Mouse (Mus musculus): ENCODE measurements around the gene Tmigd3. TPM values are rescaled to one million over a fixed set of nuclear protein-coding genes. Genes with fewer than 3 reads are reported as not detected.

Tmigd3 gene
- polyA plus RNA-seq, 1 experiment from 2014 or later = not detected

GRCm38 (mm10) chr3:105929821-105930220, 59.1 kb downstream of the Tmigd3 start:
- Histone ChIP-seq H3K4me2 (replicated peaks) (no peak overlapping the region), H3K36me3 (no peaks in the 10 kb centered on the region), H3K27ac (no peak overlapping the region), H3K27me3 (replicated peaks) (no peaks in the 10 kb centered on the region), H3K4me3 (no peak overlapping the region), H3K9ac (no peak overlapping the region), H3K9me3 (no peaks in the 10 kb centered on the region), H3K4me1 (no peaks in the 10 kb centered on the region)
- ATAC-seq (ENCODE audit: low FRiP score, low read depth) = no peak
- WGBS = 87% methylated on average over 7 of the region's 7 CpGs

- Histone ChIP-seq H3K27ac (no peak overlapping the region), H3K9me3 (no peaks in the 10 kb centered on the region), H3K4me3 (no peak overlapping the region), H3K9ac (no peak overlapping the region), H3K27me3 (replicated peaks) (no peaks in the 10 kb centered on the region), H3K36me3 (no peaks in the 10 kb centered on the region), H3K4me1 (no peaks in the 10 kb centered on the region), H3K4me2 (replicated peaks) (no peak overlapping the region)
- ATAC-seq (ENCODE audit: low FRiP score, low read depth) = no peak
- WGBS = 89% methylated on average over 2 of the region's 2 CpGs
Observed at GRCm38 (mm10) chr3:105931095-105931494, 60.4 kb downstream of the Tmigd3 start.

- no peak within 1 kb of the TSS for H3K4me3 ChIP-seq
- H3K4me1 ChIP-seq = no peaks in the 10 kb centered on the region
- no peaks in the 10 kb centered on the region for H3K9me3 ChIP-seq
- H3K4me2 ChIP-seq (replicated peaks) = no peak within 1 kb of the TSS
- no peaks in the 10 kb centered on the region for H3K36me3 ChIP-seq
- no peaks in the 10 kb centered on the region for H3K27me3 ChIP-seq (replicated peaks)
- no peak for ATAC-seq (ENCODE audit: low FRiP score, low read depth)
- no peak within 1 kb of the TSS for H3K9ac ChIP-seq
- H3K27ac ChIP-seq = no peak within 1 kb of the TSS
- WGBS = 85% methylated on average over 8 of the region's 8 CpGs
Observed at GRCm38 (mm10) chr3:105932240-105933071, 61.8 kb downstream of the Tmigd3 start, which contains the start of gene I830077J02Rik. Gene I830077J02Rik (minus strand): TSS chr3:105932664.

- Histone ChIP-seq H3K9me3 (no peaks in the 10 kb centered on the region), H3K9ac (no peak overlapping the region), H3K4me1 (no peaks in the 10 kb centered on the region), H3K27me3 (replicated peaks) (no peaks in the 10 kb centered on the region), H3K36me3 (peaks cover 4% of the 10 kb centered on the region; the same call in 1 of the 2 replicates), H3K4me2 (replicated peaks) (no peak overlapping the region), H3K4me3 (no peak overlapping the region), H3K27ac (no peak overlapping the region)
- 95% methylated on average over 6 of the region's 6 CpGs for WGBS
- ATAC-seq (ENCODE audit: low FRiP score, low read depth) = no peak
Observed at GRCm38 (mm10) chr3:105933926-105934325, 63.2 kb downstream of the Tmigd3 start.

GRCm38 (mm10) chr3:105935033-105935432, 64.3 kb downstream of the Tmigd3 start:
- WGBS = 91% methylated on average over 5 of the region's 5 CpGs
- H3K27me3 ChIP-seq (replicated peaks) = no peaks in the 10 kb centered on the region
- H3K4me1 ChIP-seq = no peaks in the 10 kb centered on the region
- H3K9me3 ChIP-seq = no peaks in the 10 kb centered on the region
- H3K27ac ChIP-seq = no peak overlapping the region
- no peak overlapping the region for H3K4me3 ChIP-seq
- no peak overlapping the region for H3K9ac ChIP-seq
- no peak overlapping the region for H3K4me2 ChIP-seq (replicated peaks)
- no peak for ATAC-seq (ENCODE audit: low FRiP score, low read depth)
- H3K36me3 ChIP-seq = peaks cover 8% of the 10 kb centered on the region; the same call in 1 of the 2 replicates

- no peak for ATAC-seq (ENCODE audit: low FRiP score, low read depth)
- H3K36me3 ChIP-seq = peaks cover 17% of the 10 kb centered on the region
- H3K4me1 ChIP-seq = no peaks in the 10 kb centered on the region
- H3K4me2 ChIP-seq (replicated peaks) = no peak overlapping the region
- H3K9ac ChIP-seq = no peak overlapping the region
- H3K27ac ChIP-seq = no peak overlapping the region
- H3K9me3 ChIP-seq = no peaks in the 10 kb centered on the region
- H3K27me3 ChIP-seq (replicated peaks) = no peaks in the 10 kb centered on the region
- WGBS = 97% methylated on average over 4 of the region's 4 CpGs
- H3K4me3 ChIP-seq = no peak overlapping the region
Observed at GRCm38 (mm10) chr3:105936111-105936510, 65.4 kb downstream of the Tmigd3 start.

GRCm38 (mm10) chr3:105951348-105951747, 80.6 kb downstream of the Tmigd3 start:
- 94% methylated on average over 7 of the region's 7 CpGs for WGBS
- H3K4me1 ChIP-seq = no peaks in the 10 kb centered on the region
- ATAC-seq (ENCODE audit: low FRiP score, low read depth) = no peak
- no peaks in the 10 kb centered on the region for H3K9me3 ChIP-seq
- H3K9ac ChIP-seq = no peak overlapping the region
- no peak overlapping the region for H3K27ac ChIP-seq
- H3K4me3 ChIP-seq = no peak overlapping the region
- H3K27me3 ChIP-seq (replicated peaks) = no peaks in the 10 kb centered on the region
- H3K4me2 ChIP-seq (replicated peaks) = no peak overlapping the region
- peaks cover 66% of the 10 kb centered on the region for H3K36me3 ChIP-seq

GRCm38 (mm10) chr3:105957235-105957634, 86.5 kb downstream of the Tmigd3 start:
- H3K4me2 ChIP-seq (replicated peaks) = peak overlapping the region; percentile 77; the same call in 1 of the 2 replicates
- H3K27ac ChIP-seq = no peak overlapping the region

GRCm38 (mm10) chr3:105958204-105958603, 87.5 kb downstream of the Tmigd3 start:
- peak overlapping the region; percentile 93 for H3K9ac ChIP-seq
- 47% methylated on average over 5 of the region's 5 CpGs for WGBS
- no peak overlapping the region for H3K27ac ChIP-seq

More at GRCm38 (mm10) chr3:105957235-105957634, 86.5 kb downstream of the Tmigd3 start:
- Histone ChIP-seq H3K27me3 (replicated peaks) (no peaks in the 10 kb centered on the region), H3K9ac (no peak overlapping the region), H3K4me3 (no peak overlapping the region), H3K36me3 (peaks cover 31% of the 10 kb centered on the region), H3K4me1 (peaks cover 23% of the 10 kb centered on the region), H3K9me3 (no peaks in the 10 kb centered on the region)
- no peak for ATAC-seq (ENCODE audit: low FRiP score, low read depth)
- 95% methylated on average over 1 of the region's 1 CpGs for WGBS

GRCm38 (mm10) chr3:105958974-105959580, 88.4 kb downstream of the Tmigd3 start, which contains the start of gene Wdr77:
Gene Wdr77 (plus strand): TSS chr3:105959369.
- Histone ChIP-seq H3K4me1 (peaks cover 23% of the 10 kb centered on the region), H3K27me3 (replicated peaks) (no peaks in the 10 kb centered on the region), H3K4me3 (peak within 1 kb of the TSS; percentile 83), H3K27ac (peak within 1 kb of the TSS; percentile 72), H3K4me2 (replicated peaks) (peak within 1 kb of the TSS; percentile 89), H3K36me3 (peaks cover 36% of the 10 kb centered on the region), H3K9ac (peak within 1 kb of the TSS; percentile 93), H3K9me3 (no peaks in the 10 kb centered on the region)
- WGBS = under 1% methylated on average over 52 of the region's 52 CpGs
- peak; percentile 98 for ATAC-seq (ENCODE audit: low FRiP score, low read depth)

More at GRCm38 (mm10) chr3:105958204-105958603, 87.5 kb downstream of the Tmigd3 start:
- no peaks in the 10 kb centered on the region for H3K9me3 ChIP-seq
- H3K36me3 ChIP-seq = peaks cover 32% of the 10 kb centered on the region
- ATAC-seq (ENCODE audit: low FRiP score, low read depth) = no peak
- peaks cover 23% of the 10 kb centered on the region for H3K4me1 ChIP-seq
- H3K4me3 ChIP-seq = peak overlapping the region; percentile 83
- peak overlapping the region; percentile 77 for H3K4me2 ChIP-seq (replicated peaks)
- no peaks in the 10 kb centered on the region for H3K27me3 ChIP-seq (replicated peaks)

GRCm38 (mm10) chr3:105959585-105959984, 88.9 kb downstream of the Tmigd3 start:
- Histone ChIP-seq H3K4me2 (replicated peaks) (peak overlapping the region; percentile 89), H3K9me3 (no peaks in the 10 kb centered on the region), H3K27me3 (replicated peaks) (no peaks in the 10 kb centered on the region), H3K36me3 (peaks cover 38% of the 10 kb centered on the region), H3K27ac (no peak overlapping the region), H3K4me3 (peak overlapping the region; percentile 83), H3K4me1 (peaks cover 23% of the 10 kb centered on the region), H3K9ac (peak overlapping the region; percentile 93)
- ATAC-seq (ENCODE audit: low FRiP score, low read depth) = peak; percentile 84
- under 1% methylated on average over 26 of the region's 26 CpGs for WGBS

GRCm38 (mm10) chr3:105959999-105960398, 89.3 kb downstream of the Tmigd3 start, which contains the start of gene Atp5f1:
Gene Atp5f1 (minus strand): TSS chr3:105960099.
- no peak; the same call in 1 of the 2 replicates for ATAC-seq (ENCODE audit: low FRiP score, low read depth)
- WGBS = 5% methylated on average over 6 of the region's 6 CpGs
- Histone ChIP-seq H3K27ac (peak within 1 kb of the TSS; percentile 72), H3K4me3 (peak within 1 kb of the TSS; percentile 83), H3K9ac (peak within 1 kb of the TSS; percentile 93), H3K4me1 (peaks cover 23% of the 10 kb centered on the region), H3K9me3 (no peaks in the 10 kb centered on the region), H3K4me2 (replicated peaks) (peak within 1 kb of the TSS; percentile 89), H3K27me3 (replicated peaks) (no peaks in the 10 kb centered on the region), H3K36me3 (peaks cover 38% of the 10 kb centered on the region)
